Mouse (Mus musculus): ENCODE measurements around the gene Tubg1.

DNA sequence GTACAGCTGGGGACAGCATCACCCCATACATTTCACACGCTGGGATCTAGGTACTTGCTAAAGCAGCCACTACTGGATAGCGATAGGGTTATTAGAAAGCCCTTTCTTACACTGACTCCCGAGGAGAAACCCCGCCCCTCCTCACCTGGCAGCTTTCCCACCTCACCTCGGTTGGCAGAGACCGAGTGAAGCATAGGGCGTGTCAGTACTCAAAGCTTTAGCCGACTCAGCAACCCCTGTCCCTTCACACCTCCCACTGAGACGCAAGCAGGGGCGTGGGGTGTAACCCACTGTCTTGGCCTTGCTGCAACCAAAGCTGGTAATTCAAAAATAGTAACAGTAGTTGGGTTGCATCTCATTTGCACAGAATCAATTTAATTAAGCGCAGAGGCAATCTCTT lies 53.4 kb downstream of the Tubg1 start:
- TF ChIP-seq POLR2A (IDR thresholded peaks at IDR 0.05; ENCODE audit: borderline replicate concordance, insufficient read depth, low read length) = no peak
- TF ChIP-seq CTCF (IDR thresholded peaks at IDR 0.05; ENCODE audit: borderline replicate concordance, insufficient read depth, low read depth, low read length) = no peak

Data from cerebellum, adult 2 months (tissue).